Mouse (Mus musculus): ENCODE measurements around the gene Vkorc1l1.

Gene Vkorc1l1

GRCm38 (mm10) chr5:129942073-129942939 is 536 bp downstream of the Vkorc1l1 start:
- DNase-seq (ENCODE audit: low spot score in 2 of 2), result peak; percentile 64

- DNase-seq (ENCODE audit: low spot score in 2 of 2), result no peak
Measured at GRCm38 (mm10) chr5:129943402-129943801, 1.6 kb downstream of the Vkorc1l1 start.

GRCm38 (mm10) chr5:129947528-129948033 is 5.8 kb downstream of the Vkorc1l1 start:
- no peak for DNase-seq (ENCODE audit: low spot score in 2 of 2)

- DNase-seq (ENCODE audit: low spot score in 2 of 2), result no peak
Measured at GRCm38 (mm10) chr5:129952143-129952542, 10.4 kb downstream of the Vkorc1l1 start.

GRCm38 (mm10) chr5:129954473-129955254 is 12.9 kb downstream of the Vkorc1l1 start:
- no peak for DNase-seq (ENCODE audit: low spot score in 2 of 2)

GRCm38 (mm10) chr5:129955792-129956191 is 14.0 kb downstream of the Vkorc1l1 start:
- no peak for DNase-seq (ENCODE audit: low spot score in 2 of 2)

GRCm38 (mm10) chr5:129963224-129963623 is 21.5 kb downstream of the Vkorc1l1 start:
- DNase-seq (ENCODE audit: low spot score in 2 of 2), result no peak

- no peak for DNase-seq (ENCODE audit: low spot score in 2 of 2)
Measured at GRCm38 (mm10) chr5:129966448-129966847, 24.7 kb downstream of the Vkorc1l1 start.

- no peak for DNase-seq (ENCODE audit: low spot score in 2 of 2)
Measured at GRCm38 (mm10) chr5:129968417-129968816, 26.6 kb downstream of the Vkorc1l1 start.

- DNase-seq (ENCODE audit: low spot score in 2 of 2), result no peak
Measured at GRCm38 (mm10) chr5:129971491-129971890, 29.7 kb downstream of the Vkorc1l1 start.

GRCm38 (mm10) chr5:129974354-129974753 is 32.6 kb downstream of the Vkorc1l1 start:
- no peak for DNase-seq (ENCODE audit: low spot score in 2 of 2)

- DNase-seq (ENCODE audit: low spot score in 2 of 2), result no peak
Measured at GRCm38 (mm10) chr5:129974866-129975311, 33.1 kb downstream of the Vkorc1l1 start.

GRCm38 (mm10) chr5:129977768-129978167 is 36.0 kb downstream of the Vkorc1l1 start:
- DNase-seq (ENCODE audit: low spot score in 2 of 2), result no peak

GRCm38 (mm10) chr5:129978608-129979007 is 36.8 kb downstream of the Vkorc1l1 start:
- DNase-seq (ENCODE audit: low spot score in 2 of 2), result no peak

- no peak for DNase-seq (ENCODE audit: low spot score in 2 of 2)
Measured at GRCm38 (mm10) chr5:129980216-129980615, 38.4 kb downstream of the Vkorc1l1 start.

GRCm38 (mm10) chr5:129989376-129989775 is 47.6 kb downstream of the Vkorc1l1 start:
- no peak for DNase-seq (ENCODE audit: low spot score in 2 of 2)

- DNase-seq (ENCODE audit: low spot score in 2 of 2), result no peak
Measured at GRCm38 (mm10) chr5:129991898-129992297, 50.1 kb downstream of the Vkorc1l1 start.

- no peak for DNase-seq (ENCODE audit: low spot score in 2 of 2)
Measured at GRCm38 (mm10) chr5:129993374-129993773, 51.6 kb downstream of the Vkorc1l1 start.

- no peak for DNase-seq (ENCODE audit: low spot score in 2 of 2)
Measured at GRCm38 (mm10) chr5:129994989-129995388, 53.2 kb downstream of the Vkorc1l1 start.

GRCm38 (mm10) chr5:129997700-129998099 is 55.9 kb downstream of the Vkorc1l1 start:
- DNase-seq (ENCODE audit: low spot score in 2 of 2), result no peak

GRCm38 (mm10) chr5:129999097-129999496 is 57.3 kb downstream of the Vkorc1l1 start:
- DNase-seq (ENCODE audit: low spot score in 2 of 2), result peak in 1 of 2 experiments; percentile 76

- DNase-seq (ENCODE audit: low spot score in 2 of 2), result no peak
Measured at GRCm38 (mm10) chr5:130000735-130001134, 59.0 kb downstream of the Vkorc1l1 start.
